Mouse (Mus musculus) neural tube, embryonic 14.5 days (tissue): ENCODE measurements around the gene Uqcc3. TPM values are rescaled to one million over a fixed set of nuclear protein-coding genes. Genes with fewer than 3 reads are reported as not detected.
"Not testable (repeated sequence)": the region's sequence is repeated elsewhere in the genome, so short reads cannot be mapped to it uniquely, and the experiment has no call there.

Source experiments
- ATAC-seq: fragments of 200-750 bp; cut with Nextera tagmentation; 2 replicates; pipeline ENCODE4 v1.8.0; 2017; ENCODE audit warnings: low read depth, mild to moderate bottlenecking, moderate TSS enrichment, moderate library complexity
- H3K27ac ChIP-seq: fragments of 300-500 bp; sonication (generic); 2 replicates; pipeline ENCODE4 v1.5.1; 2014; ENCODE audit warnings: low read depth, mild to moderate bottlenecking, control low read depth, low read length, moderate library complexity, mixed read lengths
- H3K27me3 ChIP-seq: fragments of 300-500 bp; sonication (generic); 2 replicates; pipeline ENCODE4 v1.6.1; 2014; ENCODE audit warnings: low read length; ENCODE audit not compliant: control insufficient read depth, insufficient read depth
- H3K36me3 ChIP-seq: fragments of 300-500 bp; sonication (generic); 2 replicates; pipeline ENCODE4 v1.6.1; 2014; ENCODE audit warnings: low read length, mixed read lengths; ENCODE audit not compliant: control insufficient read depth, insufficient read depth
- H3K4me1 ChIP-seq: fragments of 300-500 bp; sonication (generic); 2 replicates; pipeline ENCODE4 v1.6.1; 2014; ENCODE audit warnings: low read length; ENCODE audit not compliant: control insufficient read depth, insufficient read depth
- H3K4me2 ChIP-seq: fragments of 300-500 bp; sonication (generic); 2 replicates; pipeline ENCODE4 v1.6.1; 2014; ENCODE audit warnings: mild to moderate bottlenecking, low read depth, low read length, control low read depth
- H3K4me3 ChIP-seq: fragments of 300-500 bp; sonication (generic); 2 replicates; pipeline ENCODE4 v1.5.1; 2014; ENCODE audit warnings: low read depth, low read length, control low read depth, mixed read lengths
- H3K9ac ChIP-seq: fragments of 300-500 bp; sonication (generic); replicated peaks from 2 replicates; pipeline ENCODE4 v1.6.1; 2014; ENCODE audit warnings: low read depth, mild to moderate bottlenecking, control low read depth, low read length, mixed read lengths
- H3K9me3 ChIP-seq: fragments of 300-500 bp; sonication (generic); 2 replicates; pipeline ENCODE4 v1.6.1; 2016; ENCODE audit warnings: low read length; ENCODE audit not compliant: control insufficient read depth
- WGBS: fragments of 180-500 bp; shearing (Covaris S2); extraction: QIAGEN DNeasy Blood & Tissue Kit; methylation state at CpG from one replicate; pipeline ENCODE4 v1.1.7; 2014; 5-methylcytosine and 5-hydroxymethylcytosine counted together
- polyA plus RNA-seq: library from polyadenylated mRNA; unstranded; fragments of >200 nt; fragmentation: Nextera tagmentation; extraction: Ambion mirVana; gene quantifications from 2 replicates; pipeline ENCODE4 v1.2.1, GENCODE M21; 2014

The Uqcc3 gene
- polyA plus RNA-seq, 1 experiment from 2014 or later, result 64.1 TPM

- H3K9me3 ChIP-seq, result no peaks in the 10 kb centered on the region
- no peak overlapping the region for H3K4me2 ChIP-seq
- WGBS, result 54% methylated on average over 1 of the region's 1 CpGs
- H3K27me3 ChIP-seq, result no peaks in the 10 kb centered on the region
- ATAC-seq, result no peak
- H3K27ac ChIP-seq, result no peak overlapping the region
- H3K4me3 ChIP-seq, result no peak overlapping the region
- H3K4me1 ChIP-seq, result peaks cover 9% of the 10 kb centered on the region
- H3K9ac ChIP-seq, result no peak overlapping the region
- H3K36me3 ChIP-seq, result 0 out of 2 replicates have a peak, but pooled peaks cover 3% of the 10 kb centered on the region
These were observed 6.3 kb upstream of the Uqcc3 start for GRCm38 (mm10) chr19:8886916-8887584.

- Histone ChIP-seq H3K4me2 (no peak within 1 kb of the TSS), H3K36me3 (no peaks in the 10 kb centered on the region), H3K27ac (no peak within 1 kb of the TSS), H3K4me3 (no peak within 1 kb of the TSS), H3K27me3 (no peaks in the 10 kb centered on the region), H3K9me3 (no peaks in the 10 kb centered on the region), H3K4me1 (peaks cover 18% of the 10 kb centered on the region), H3K9ac (no peak within 1 kb of the TSS)
- WGBS, result 86% methylated on average over 3 of the region's 3 CpGs
- ATAC-seq, result no peak
These were observed 2.9 kb upstream of the Uqcc3 start, which contains the start of the genes Lbhd1 and Gm49403 for GRCm38 (mm10) chr19:8883616-8884015. TSS of gene Lbhd1 (plus strand) at chr19:8883732. TSS of gene Gm49403 (plus strand) at chr19:8883930.

- peak overlapping the region; percentile 91 for H3K4me2 ChIP-seq
- H3K9me3 ChIP-seq, result no peaks in the 10 kb centered on the region
- H3K4me1 ChIP-seq, result peaks cover 10% of the 10 kb centered on the region; the same call in 1 of the 2 replicates
- ATAC-seq, result no peak
- peak overlapping the region; percentile 25; the same call in 1 of the 2 replicates for H3K9ac ChIP-seq
- peak overlapping the region; percentile 76 for H3K4me3 ChIP-seq
- WGBS, result 10% methylated on average over 3 of the region's 3 CpGs
- peak overlapping the region; percentile 85; the same call in 1 of the 2 replicates for H3K27ac ChIP-seq
- H3K27me3 ChIP-seq, result no peaks in the 10 kb centered on the region
- H3K36me3 ChIP-seq, result 0 out of 2 replicates have a peak, but pooled peaks cover 8% of the 10 kb centered on the region
These were observed 290 bp upstream of the Uqcc3 start for GRCm38 (mm10) chr19:8881034-8881392.

- ATAC-seq, result no peak
- no peak overlapping the region for H3K4me2 ChIP-seq
- WGBS, result 95% methylated on average over 7 of the region's 7 CpGs
- no peaks in the 10 kb centered on the region for H3K9me3 ChIP-seq
- H3K36me3 ChIP-seq, result peaks cover 34% of the 10 kb centered on the region
- no peak overlapping the region for H3K9ac ChIP-seq
- no peak overlapping the region for H3K27ac ChIP-seq
- H3K4me3 ChIP-seq, result no peak overlapping the region
- no peaks in the 10 kb centered on the region; the same call in 1 of the 2 replicates for H3K27me3 ChIP-seq
- peaks cover 19% of the 10 kb centered on the region for H3K4me1 ChIP-seq
These were observed 5.7 kb downstream of the Uqcc3 start for GRCm38 (mm10) chr19:8875031-8875430.

GRCm38 (mm10) chr19:8872266-8872840 is 8.4 kb downstream of the Uqcc3 start:
- peaks cover 34% of the 10 kb centered on the region for H3K36me3 ChIP-seq
- no peaks in the 10 kb centered on the region; the same call in 1 of the 2 replicates for H3K27me3 ChIP-seq
- no peak overlapping the region for H3K27ac ChIP-seq
- H3K4me1 ChIP-seq, result peaks cover 11% of the 10 kb centered on the region
- no peaks in the 10 kb centered on the region for H3K9me3 ChIP-seq
- peak overlapping the region; percentile 90 for H3K4me2 ChIP-seq
- H3K9ac ChIP-seq, result peak overlapping the region; percentile 97
- H3K4me3 ChIP-seq, result peak overlapping the region; percentile 98
- WGBS, result 80% methylated on average over 10 of the region's 10 CpGs
- no peak for ATAC-seq

- peaks cover 30% of the 10 kb centered on the region for H3K36me3 ChIP-seq
- peak within 1 kb of the TSS; percentile 97 for H3K9ac ChIP-seq
- H3K4me3 ChIP-seq, result peak within 1 kb of the TSS; percentile 98
- WGBS, result under 1% methylated on average over 56 of the region's 59 CpGs
- peak; percentile 98 for ATAC-seq
- no peaks in the 10 kb centered on the region; the same call in 1 of the 2 replicates for H3K27me3 ChIP-seq
- H3K4me1 ChIP-seq, result peaks cover 11% of the 10 kb centered on the region
- peak within 1 kb of the TSS; percentile 78 for H3K27ac ChIP-seq
- peak within 1 kb of the TSS; percentile 90 for H3K4me2 ChIP-seq
- no peaks in the 10 kb centered on the region for H3K9me3 ChIP-seq
These were observed 9.2 kb downstream of the Uqcc3 start, which contains the start of gene Ubxn1 for GRCm38 (mm10) chr19:8871267-8872186. TSS of gene Ubxn1 (plus strand) at chr19:8871496.

- 61% methylated on average over 9 of the region's 9 CpGs for WGBS
These were observed 9.9 kb downstream of the Uqcc3 start for GRCm38 (mm10) chr19:8870838-8871237.

GRCm38 (mm10) chr19:8870381-8870780 is 10.3 kb downstream of the Uqcc3 start:
- H3K27ac ChIP-seq, ATAC-seq, H3K9ac ChIP-seq, H3K4me2 ChIP-seq, H3K4me3 ChIP-seq, H3K27me3 ChIP-seq, H3K9me3 ChIP-seq: not testable (repeated sequence)
- 95% methylated on average over 3 of the region's 3 CpGs for WGBS
- H3K36me3 ChIP-seq, result peaks cover 20% of the 10 kb centered on the region
- H3K4me1 ChIP-seq, result peaks cover 11% of the 10 kb centered on the region

More at GRCm38 (mm10) chr19:8870838-8871237, 9.9 kb downstream of the Uqcc3 start:
- Histone ChIP-seq H3K4me3 (peak overlapping the region; percentile 98), H3K36me3 (peaks cover 25% of the 10 kb centered on the region), H3K4me1 (peaks cover 11% of the 10 kb centered on the region), H3K9ac (peak overlapping the region; percentile 97), H3K27ac (peak overlapping the region; percentile 78), H3K9me3 (no peaks in the 10 kb centered on the region), H3K27me3 (no peaks in the 10 kb centered on the region; the same call in 1 of the 2 replicates), H3K4me2 (peak overlapping the region; percentile 90)
- ATAC-seq, result peak; percentile 33
